Mouse (Mus musculus) midbrain, embryonic 11.5 days (tissue): ENCODE data around the gene Stx6. TPM values are rescaled to one million over a fixed set of nuclear protein-coding genes. Genes with fewer than 3 reads are reported as not detected.

Experiments used
- ATAC-seq: fragments of 200-750 bp; cut with Nextera tagmentation; 2 replicates; pipeline ENCODE4 v1.8.0; 2017; ENCODE audit warnings: moderate TSS enrichment, moderate library complexity; ENCODE audit not compliant: low FRiP score
- DNase-seq: peaks from one replicate; pipeline ENCODE4 v3.0.0; 2015; ENCODE audit warnings: low spot score; ENCODE audit errors: missing footprints
- H3K27ac ChIP-seq: fragments of 300-500 bp; sonication (generic); 2 replicates; pipeline ENCODE4 v1.5.1; 2014; ENCODE audit warnings: low read depth, low read length
- H3K27me3 ChIP-seq: fragments of 300-500 bp; sonication (generic); 2 replicates; pipeline ENCODE4 v1.6.1; 2014; ENCODE audit warnings: mild to moderate bottlenecking, low read length, moderate library complexity, mixed read lengths; ENCODE audit not compliant: control insufficient read depth, insufficient read depth
- H3K36me3 ChIP-seq: fragments of 300-500 bp; sonication (generic); 2 replicates; pipeline ENCODE4 v1.6.1; 2014; ENCODE audit warnings: mild to moderate bottlenecking, low read length, moderate library complexity, mixed read lengths; ENCODE audit not compliant: control insufficient read depth, insufficient read depth
- H3K4me1 ChIP-seq: fragments of 300-500 bp; sonication (generic); 2 replicates; pipeline ENCODE4 v1.6.1; 2014; ENCODE audit warnings: low read length; ENCODE audit not compliant: control insufficient read depth, insufficient read depth
- H3K4me2 ChIP-seq: fragments of 300-500 bp; sonication (generic); 2 replicates; pipeline ENCODE4 v1.6.1; 2014; ENCODE audit warnings: mild to moderate bottlenecking, moderate library complexity
- H3K4me3 ChIP-seq: fragments of 300-500 bp; sonication (generic); 2 replicates; pipeline ENCODE4 v1.5.1; 2014; ENCODE audit warnings: low read depth, low read length
- H3K9ac ChIP-seq: fragments of 300-500 bp; sonication (generic); 2 replicates; pipeline ENCODE4 v1.6.1; 2014; ENCODE audit warnings: low read length
- H3K9me3 ChIP-seq: fragments of 300-500 bp; sonication (generic); 2 replicates; pipeline ENCODE4 v1.6.1; 2016; ENCODE audit warnings: low read length; ENCODE audit not compliant: control insufficient read depth
- WGBS: fragments of 180-500 bp; shearing (Covaris S2); extraction: QIAGEN DNeasy Blood & Tissue Kit; methylation state at CpG from one replicate; pipeline ENCODE4 v1.1.7; 2014; 5-methylcytosine and 5-hydroxymethylcytosine counted together
- polyA plus RNA-seq: library from polyadenylated mRNA; unstranded; fragments of >200 nt; fragmentation: Nextera tagmentation; extraction: Ambion mirVana; gene quantifications from 2 replicates; pipeline ENCODE4 v1.2.1, GENCODE M21; 2014

Gene Stx6
- polyA plus RNA-seq, 1 experiment from 2014 or later = 100 TPM

DNA sequence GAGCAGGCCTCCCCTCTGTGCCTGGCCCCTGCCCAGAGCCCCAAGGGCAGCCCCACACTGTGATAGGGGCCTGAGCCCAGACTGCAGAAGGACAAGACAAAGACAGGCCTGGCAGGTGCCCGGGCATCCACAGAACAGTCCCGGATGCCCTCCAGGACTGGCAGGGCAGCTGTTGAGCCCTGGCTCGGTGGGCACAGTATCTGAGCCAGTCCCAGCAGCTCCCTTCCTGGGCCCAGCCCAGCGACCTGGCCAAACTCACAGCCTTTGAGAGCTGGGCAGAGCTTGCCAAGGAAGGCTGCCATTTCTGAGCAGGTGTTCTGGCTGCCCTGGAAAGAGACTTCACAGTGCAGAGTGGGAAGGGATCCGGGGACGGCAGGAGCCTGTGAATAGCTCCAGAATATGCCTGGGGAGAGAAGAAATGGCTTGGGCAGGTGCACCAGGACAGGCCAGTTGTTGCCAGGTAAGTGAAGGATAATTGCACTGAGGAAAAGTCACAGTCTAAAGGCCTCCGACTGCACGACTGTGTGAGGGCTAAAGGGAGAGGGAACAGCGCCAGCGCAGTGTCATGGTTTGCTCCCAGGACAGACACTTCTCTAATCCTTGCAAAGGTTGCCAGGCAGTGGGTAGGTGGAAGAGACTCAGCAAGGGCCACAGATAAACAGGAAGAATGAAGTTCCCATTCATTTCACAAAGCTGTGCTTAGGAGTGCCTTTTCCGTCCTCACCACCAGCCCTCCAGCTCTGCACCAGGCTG, 51.7 kb downstream of the Stx6 start:
- no peak for ATAC-seq
- no peak overlapping the region for H3K9ac ChIP-seq
- H3K4me2 ChIP-seq = no peak overlapping the region
- H3K36me3 ChIP-seq = no peaks in the 10 kb centered on the region
- H3K4me3 ChIP-seq = no peak overlapping the region
- 73% methylated on average over 11 of the region's 11 CpGs for WGBS
- H3K4me1 ChIP-seq = peaks cover 36% of the 10 kb centered on the region
- H3K9me3 ChIP-seq = no peaks in the 10 kb centered on the region
- H3K27me3 ChIP-seq = no peaks in the 10 kb centered on the region; the same call in 1 of the 2 replicates
- no peak overlapping the region for H3K27ac ChIP-seq
- no peak for DNase-seq

DNA sequence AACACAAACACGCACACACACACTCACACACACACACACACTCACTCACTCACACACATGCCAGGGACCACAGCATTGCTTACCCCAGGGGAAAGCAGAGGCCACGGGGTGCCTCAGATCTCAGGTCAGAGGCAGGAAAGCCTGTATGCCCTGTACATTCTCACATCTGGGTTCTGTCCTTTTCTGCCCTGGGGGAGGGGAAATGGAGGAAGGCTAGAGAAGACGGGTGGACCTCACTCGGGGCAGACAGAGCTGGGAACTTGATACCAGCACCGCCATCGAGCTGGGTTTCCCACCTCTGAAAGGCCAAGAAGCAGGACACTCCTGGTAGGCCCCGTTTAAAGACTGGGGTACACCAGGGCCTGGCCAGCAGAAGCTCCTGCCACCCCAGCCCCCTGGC, 52.5 kb downstream of the Stx6 start:
- Histone ChIP-seq H3K27me3 (no peaks in the 10 kb centered on the region; the same call in 1 of the 2 replicates), H3K27ac (no peak overlapping the region), H3K4me3 (no peak overlapping the region), H3K9ac (peak overlapping the region; percentile 20; the same call in 1 of the 2 replicates), H3K4me2 (no peak overlapping the region), H3K4me1 (peaks cover 37% of the 10 kb centered on the region), H3K9me3 (no peaks in the 10 kb centered on the region), H3K36me3 (no peaks in the 10 kb centered on the region)
- no peak for ATAC-seq
- DNase-seq = no peak
- 50% methylated on average over 7 of the region's 7 CpGs for WGBS

DNA sequence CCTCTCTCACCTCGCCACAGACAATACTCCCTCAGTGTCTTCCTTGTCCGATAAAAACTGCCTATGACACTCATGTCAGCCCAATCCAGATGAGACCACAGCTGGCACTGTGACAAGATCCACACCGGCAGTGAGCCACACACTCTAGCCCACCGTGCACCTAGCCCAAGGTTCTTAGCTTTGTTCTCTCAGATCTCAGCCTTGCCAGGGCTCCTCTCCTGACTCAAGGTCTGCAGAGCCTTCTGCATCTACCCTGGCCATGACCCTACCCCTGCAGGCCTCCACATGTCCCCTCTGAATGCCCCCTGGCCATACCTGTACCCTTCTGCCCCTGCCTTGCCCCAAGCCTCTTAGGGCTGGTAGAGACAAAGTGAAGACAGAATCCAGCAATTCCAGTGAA, 53.6 kb downstream of the Stx6 start:
- H3K9me3 ChIP-seq = no peaks in the 10 kb centered on the region
- H3K4me1 ChIP-seq = peaks cover 34% of the 10 kb centered on the region
- ATAC-seq (peak; percentile 24), DNase-seq (peak; percentile 89)
- peak overlapping the region; percentile 84 for H3K27ac ChIP-seq
- no peaks in the 10 kb centered on the region for H3K36me3 ChIP-seq
- no peak overlapping the region for H3K4me3 ChIP-seq
- peak overlapping the region; percentile 61 for H3K9ac ChIP-seq
- no peak overlapping the region; the same call in 1 of the 2 replicates for H3K4me2 ChIP-seq
- H3K27me3 ChIP-seq = no peaks in the 10 kb centered on the region; the same call in 1 of the 2 replicates
- 59% methylated on average over 4 of the region's 4 CpGs for WGBS

DNA sequence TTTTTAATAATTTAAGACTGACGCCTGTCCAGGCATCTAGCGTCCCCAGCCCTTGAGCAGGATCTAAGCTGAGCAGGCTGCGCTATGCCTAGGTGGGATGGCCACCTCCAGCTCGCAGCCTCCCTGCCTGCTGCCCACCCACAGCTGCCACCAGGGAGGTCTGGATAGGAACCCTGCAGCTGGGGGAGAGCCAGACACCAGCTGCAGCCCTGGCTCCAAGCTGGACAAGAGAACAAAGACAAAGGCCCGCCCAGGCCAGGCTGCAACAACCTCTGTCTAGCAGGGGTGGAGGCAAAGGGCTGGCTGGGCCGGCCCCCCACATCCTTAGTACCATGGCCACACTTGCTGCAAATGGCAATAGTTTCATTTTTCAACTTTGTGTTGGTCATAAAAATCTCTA, 54.0 kb downstream of the Stx6 start:
- ATAC-seq = peak; percentile 83
- H3K4me1 ChIP-seq = peaks cover 34% of the 10 kb centered on the region

DNA sequence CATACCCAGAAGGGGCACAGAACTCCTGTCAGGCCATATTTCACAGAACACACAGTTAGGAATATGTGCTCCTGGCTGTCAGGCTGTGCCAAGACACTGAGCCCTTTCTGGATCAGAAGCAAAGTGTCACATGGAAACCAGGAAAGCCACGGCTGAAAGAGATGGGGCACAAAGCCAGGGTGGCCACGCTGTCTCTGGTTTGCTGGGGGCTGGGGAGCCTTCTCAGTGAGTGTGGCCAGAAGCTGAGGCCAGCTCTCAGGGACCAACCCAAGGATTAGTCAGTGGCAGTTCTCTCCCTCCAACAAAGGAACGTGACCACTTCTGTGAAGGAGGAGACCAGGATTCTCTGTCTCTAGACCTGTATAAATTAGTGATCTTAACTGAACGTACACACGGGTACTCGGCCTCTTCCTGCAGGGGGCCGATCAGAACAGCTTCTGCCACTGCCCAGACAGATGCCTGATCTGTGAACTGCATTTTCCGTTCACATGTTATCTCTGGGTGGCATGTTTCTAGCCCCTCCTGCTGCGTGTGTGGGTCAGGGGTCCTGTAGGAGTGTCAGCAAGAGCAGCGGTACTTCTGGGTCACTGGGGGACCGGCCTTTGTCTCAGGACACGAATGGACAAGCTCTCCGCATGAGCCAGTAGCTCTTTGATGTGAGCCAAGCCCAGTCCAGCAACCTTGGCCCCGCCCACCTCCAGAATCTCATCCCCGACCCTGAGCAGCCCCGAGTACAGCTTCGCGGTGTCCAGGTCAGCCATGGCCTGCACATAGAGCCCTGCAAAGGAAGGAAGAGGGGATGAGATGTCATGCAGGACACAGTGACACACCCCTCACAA, 54.6 kb downstream of the Stx6 start:
- peak; percentile 96 for DNase-seq
- Histone ChIP-seq H3K27ac (peak overlapping the region; percentile 84), H3K4me3 (no peak overlapping the region), H3K36me3 (no peaks in the 10 kb centered on the region), H3K9ac (peak overlapping the region; percentile 61), H3K4me1 (peaks cover 34% of the 10 kb centered on the region), H3K4me2 (peak overlapping the region; percentile 23; the same call in 1 of the 2 replicates), H3K27me3 (no peaks in the 10 kb centered on the region; the same call in 1 of the 2 replicates), H3K9me3 (no peaks in the 10 kb centered on the region)
- WGBS = 9% methylated on average over 18 of the region's 18 CpGs
- ATAC-seq = peak; percentile 43

More for the DNA sequence above, 54.0 kb downstream of the Stx6 start:
- WGBS = 9% methylated on average over 6 of the region's 6 CpGs
- H3K27me3 ChIP-seq = no peaks in the 10 kb centered on the region; the same call in 1 of the 2 replicates
- H3K9ac ChIP-seq = peak overlapping the region; percentile 61
- no peak overlapping the region; the same call in 1 of the 2 replicates for H3K4me2 ChIP-seq
- H3K36me3 ChIP-seq = no peaks in the 10 kb centered on the region
- DNase-seq = peak; percentile 93
- no peaks in the 10 kb centered on the region for H3K9me3 ChIP-seq
- peak overlapping the region; percentile 84 for H3K27ac ChIP-seq
- no peak overlapping the region for H3K4me3 ChIP-seq

DNA sequence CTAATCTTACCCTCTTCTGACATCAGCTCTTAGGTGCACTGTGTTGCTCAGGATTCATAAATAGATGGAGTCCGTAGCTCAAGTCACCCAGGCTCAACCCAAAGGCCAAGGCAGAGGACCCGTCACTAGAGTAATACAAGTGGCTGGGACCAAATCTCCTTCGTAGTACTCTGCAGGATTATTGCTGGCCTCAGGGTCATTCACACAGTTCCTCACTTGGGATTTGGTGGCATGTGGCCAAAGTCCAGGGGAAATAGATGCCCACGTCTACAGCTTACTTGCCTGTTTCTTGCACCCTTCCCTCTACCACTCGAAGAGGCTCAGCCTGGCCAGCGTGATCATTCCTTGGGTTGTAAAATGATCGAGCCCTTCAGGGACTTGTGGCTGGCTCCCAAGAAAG, 55.4 kb downstream of the Stx6 start:
- H3K4me2 ChIP-seq = no peak overlapping the region
- ATAC-seq (no peak), DNase-seq (no peak)
- H3K9ac ChIP-seq = no peak overlapping the region
- H3K27me3 ChIP-seq = no peaks in the 10 kb centered on the region; the same call in 1 of the 2 replicates
- no peaks in the 10 kb centered on the region for H3K36me3 ChIP-seq
- no peak overlapping the region for H3K4me3 ChIP-seq
- H3K27ac ChIP-seq = no peak overlapping the region
- peaks cover 34% of the 10 kb centered on the region for H3K4me1 ChIP-seq
- no peaks in the 10 kb centered on the region for H3K9me3 ChIP-seq
- WGBS = 73% methylated on average over 7 of the region's 7 CpGs

DNA sequence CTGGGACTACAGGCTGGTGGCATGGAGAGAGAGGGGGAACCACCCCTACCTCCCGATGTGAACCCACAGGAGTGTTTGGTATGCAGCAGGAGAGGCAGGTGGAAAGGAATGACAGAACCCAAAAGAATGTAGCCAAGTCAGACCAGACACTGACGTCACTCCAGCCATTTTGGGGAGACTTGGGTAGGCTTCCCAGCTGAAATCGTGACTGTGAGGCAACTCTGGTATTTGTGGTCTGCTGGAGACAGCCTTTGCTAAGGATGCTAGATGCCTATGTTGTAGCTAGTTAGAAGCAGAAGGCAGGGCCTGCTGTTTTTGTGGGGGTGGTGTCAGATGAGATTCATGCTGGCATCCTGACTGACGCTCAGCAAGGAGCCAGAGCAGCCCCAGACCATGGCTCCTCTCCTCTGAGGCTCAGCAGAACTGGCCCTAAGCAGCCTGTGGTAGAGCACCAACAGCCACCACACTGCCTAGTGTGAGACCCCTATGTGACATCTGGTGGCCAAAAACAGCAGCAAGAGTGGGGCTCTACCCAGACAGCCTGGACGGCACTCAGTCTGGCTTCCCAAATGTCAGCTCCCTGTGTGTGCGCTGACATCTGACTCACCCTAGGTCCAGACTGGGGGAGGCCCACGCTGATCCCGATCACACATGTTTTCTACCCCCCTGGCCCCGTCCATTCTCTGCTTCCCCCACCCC, 56.7 kb downstream of the Stx6 start:
- Histone ChIP-seq H3K4me1 (peaks cover 34% of the 10 kb centered on the region), H3K4me3 (no peak overlapping the region), H3K36me3 (no peaks in the 10 kb centered on the region), H3K27me3 (no peaks in the 10 kb centered on the region; the same call in 1 of the 2 replicates), H3K27ac (no peak overlapping the region), H3K9ac (no peak overlapping the region), H3K9me3 (no peaks in the 10 kb centered on the region), H3K4me2 (no peak overlapping the region)
- ATAC-seq (peak; percentile 14; the same call in 1 of the 2 replicates), DNase-seq (no peak)
- 58% methylated on average over 9 of the region's 9 CpGs for WGBS

DNA sequence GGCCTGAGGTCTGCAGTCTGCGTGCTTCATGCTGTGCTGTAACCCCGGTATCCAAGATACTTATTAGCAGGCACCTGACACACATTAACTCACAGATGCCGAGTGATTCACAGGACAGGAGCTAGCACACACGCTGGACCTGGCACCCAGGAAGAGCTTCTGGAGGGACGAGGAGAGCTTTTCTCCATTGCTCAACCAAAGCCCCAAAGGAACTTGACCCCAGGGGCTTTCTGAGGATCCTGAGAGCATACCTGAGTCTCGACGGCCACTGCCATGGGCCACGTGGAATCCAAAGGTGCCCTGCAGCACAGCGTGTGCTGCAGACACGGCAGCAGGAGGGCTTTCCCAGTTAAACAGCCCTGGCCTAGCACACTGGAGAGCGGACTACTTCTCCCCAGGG, 57.8 kb downstream of the Stx6 start:
- ATAC-seq = no peak
- no peak overlapping the region for H3K4me2 ChIP-seq
- WGBS = 82% methylated on average over 11 of the region's 11 CpGs
- no peaks in the 10 kb centered on the region; the same call in 1 of the 2 replicates for H3K27me3 ChIP-seq
- no peak overlapping the region for H3K9ac ChIP-seq
- no peaks in the 10 kb centered on the region for H3K9me3 ChIP-seq
- peaks cover 29% of the 10 kb centered on the region for H3K4me1 ChIP-seq
- no peaks in the 10 kb centered on the region for H3K36me3 ChIP-seq
- DNase-seq = no peak
- no peak overlapping the region for H3K27ac ChIP-seq
- H3K4me3 ChIP-seq = no peak overlapping the region
